Mouse (Mus musculus) gonadal fat pad, adult 2 months (tissue): Measurements from ENCODE around the gene Elmsan1. TPM values are rescaled to one million over a fixed set of nuclear protein-coding genes. Genes with fewer than 3 reads are reported as not detected.
"Not testable (repeated sequence)": the region's sequence is repeated elsewhere in the genome, so short reads cannot be mapped to it uniquely, and the experiment has no call there.

ENCODE experiments used
- DNase-seq: peaks from one replicate; pipeline ENCODE4 v3.0.0-alpha.2; 2012; ENCODE audit warnings: low read depth
- polyA plus RNA-seq: library from polyadenylated mRNA; depleted of rRNA; stranded (reverse); fragments of >200 nt; gene quantifications from 2 replicates; pipeline ENCODE4 v1.2.3, GENCODE M21; 2012; rRNA removed

The Elmsan1 gene
- polyA plus RNA-seq, 1 experiment: 11.2 TPM

DNA sequence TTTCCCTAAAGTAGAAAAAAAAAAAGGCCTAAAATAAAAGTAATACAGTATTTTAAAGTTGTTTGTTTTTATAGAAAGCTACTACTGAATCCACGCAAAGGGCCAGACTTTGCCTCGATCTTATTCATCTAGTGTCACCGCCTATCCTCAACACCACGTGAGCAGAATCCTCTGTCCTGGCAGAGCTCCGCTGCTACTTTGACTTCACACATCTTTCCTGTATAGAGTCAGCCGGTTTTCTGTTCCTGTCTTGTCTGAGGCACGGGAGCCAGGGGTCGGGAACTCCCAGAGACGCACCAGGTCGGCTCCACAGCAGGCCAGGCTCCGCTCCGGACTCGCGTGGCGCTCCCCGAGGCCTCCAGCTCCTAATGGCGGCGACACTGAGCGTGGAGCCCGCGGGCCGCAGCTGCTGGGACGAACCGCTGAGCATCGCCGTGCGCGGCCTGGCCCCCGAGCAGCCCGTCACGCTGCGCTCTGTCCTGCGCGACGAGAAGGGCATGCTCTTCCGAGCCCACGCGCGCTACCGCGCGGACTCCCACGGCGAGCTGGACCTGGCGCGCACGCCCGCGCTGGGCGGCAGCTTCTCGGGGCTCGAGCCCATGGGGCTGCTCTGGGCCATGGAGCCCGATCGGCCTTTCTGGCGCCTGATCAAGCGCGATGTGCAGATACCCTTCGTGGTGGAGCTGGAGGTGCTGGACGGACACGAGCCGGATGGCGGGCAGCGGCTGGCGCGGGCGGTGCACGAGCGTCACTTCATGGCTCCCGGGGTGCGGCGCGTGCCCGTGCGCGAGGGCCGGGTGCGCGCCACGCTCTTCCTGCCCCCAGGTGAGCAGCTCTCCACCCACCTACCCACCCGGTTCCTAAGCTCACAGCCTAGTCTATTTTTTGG, 117.8 kb downstream of the Elmsan1 start, which contains the start of gene Acot6:
Gene Acot6 (plus strand): TSS at position 51 of the 889 bp plus-strand sequence.
- not testable (repeated sequence) for DNase-seq

DNA sequence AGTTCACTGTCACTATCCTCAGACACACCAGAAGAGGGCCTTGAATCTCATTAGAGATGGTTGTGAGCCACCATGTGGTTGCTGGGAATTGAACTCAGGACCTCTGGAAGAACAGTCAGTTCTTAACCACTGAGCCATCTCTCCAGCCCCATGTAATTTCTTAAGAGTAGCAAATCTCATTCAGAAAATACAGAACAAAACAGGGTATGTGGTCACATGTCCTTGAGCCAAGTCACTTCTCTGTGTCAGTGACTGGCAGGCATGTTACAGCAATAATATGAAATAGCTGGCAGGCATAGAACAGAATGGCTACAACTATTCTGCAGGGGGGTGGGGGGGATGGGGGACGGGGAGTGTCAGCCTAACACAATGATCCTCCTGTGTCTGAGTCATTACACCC, 118.6 kb downstream of the Elmsan1 start:
- no peak for DNase-seq

DNA sequence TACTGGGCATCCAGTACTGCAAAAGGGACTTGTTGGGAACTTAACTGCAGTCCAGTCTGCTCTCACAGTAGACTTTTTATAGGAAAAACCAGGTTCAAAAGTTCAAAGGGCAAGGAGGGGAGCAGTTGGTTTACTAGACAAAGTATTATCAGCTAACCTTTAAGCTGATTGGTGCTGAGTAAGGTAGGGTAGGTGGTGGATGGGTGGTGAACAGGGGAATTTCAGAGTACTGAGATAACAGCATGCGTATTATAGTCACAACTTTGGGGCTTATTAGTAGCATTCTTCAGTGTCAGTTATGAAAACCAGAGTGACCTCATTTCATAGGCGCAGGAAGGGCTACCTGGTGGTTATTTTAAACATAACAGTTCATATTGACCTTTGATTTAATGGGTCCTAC, 119.1 kb downstream of the Elmsan1 start:
- no peak for DNase-seq

Other genes with a start within 250 kb of the Elmsan1 start
- gene Heatr4, start 234.0 kb downstream of the Elmsan1 start, polyA plus RNA-seq: not detected in 2 replicates
- gene Acot2, start 231.0 kb downstream of the Elmsan1 start, polyA plus RNA-seq: 11.6 and 17.6 TPM in 2 replicates
- 17.8 and 23.1 TPM in 2 replicates for gene Acot1, start 209.4 kb downstream of the Elmsan1 start, polyA plus RNA-seq
- gene Acot4, start 180.5 kb downstream of the Elmsan1 start, polyA plus RNA-seq: 2.4 and 2.7 TPM in 2 replicates
- not detected in 2 replicates for gene Gm49366, start 179.9 kb downstream of the Elmsan1 start, polyA plus RNA-seq
- gene Acot3, start 166.7 kb downstream of the Elmsan1 start, polyA plus RNA-seq: not detected in 2 replicates
- 0.26 and 0.74 TPM in 2 replicates for gene Acot5, start 149.6 kb downstream of the Elmsan1 start, polyA plus RNA-seq
- 4.8 and 5.0 TPM in 2 replicates for gene Acot6, start 118.2 kb downstream of the Elmsan1 start, polyA plus RNA-seq
- gene Dnal1, start 104.5 kb downstream of the Elmsan1 start, polyA plus RNA-seq: 4.2 and 7.2 TPM in 2 replicates
- gene Pnma1, start 70.4 kb downstream of the Elmsan1 start, polyA plus RNA-seq: 0.15 and 0.16 TPM in 2 replicates
- gene Ptgr2, start 66.4 kb upstream of the Elmsan1 start, polyA plus RNA-seq: 21.5 and 29.9 TPM in 2 replicates
- gene Zfp410, start 98.0 kb upstream of the Elmsan1 start, polyA plus RNA-seq: 31.6 and 36.2 TPM in 2 replicates
- 37.0 and 48.9 TPM in 2 replicates for gene Coq6, start 142.8 kb upstream of the Elmsan1 start, polyA plus RNA-seq
- 1.2 and 1.3 TPM in 2 replicates for gene Fam161b, start 143.0 kb upstream of the Elmsan1 start, polyA plus RNA-seq
- 13.7 and 14.6 TPM in 2 replicates for gene Entpd5, start 190.1 kb upstream of the Elmsan1 start, polyA plus RNA-seq
- gene Bbof1, start 190.2 kb upstream of the Elmsan1 start, polyA plus RNA-seq: 0.47 and 0.51 TPM in 2 replicates
- 7.6 and 10.6 TPM in 2 replicates for gene Rnf113a2, start 198.3 kb upstream of the Elmsan1 start, polyA plus RNA-seq
- gene Aldh6a1, start 232.1 kb upstream of the Elmsan1 start, polyA plus RNA-seq: 158 and 164 TPM in 2 replicates
- gene Lin52, start 232.5 kb upstream of the Elmsan1 start, polyA plus RNA-seq: 14.3 and 24.5 TPM in 2 replicates